Mouse (Mus musculus) kidney, embryonic 14.5 days (tissue): ENCODE measurements around the gene Proz. TPM values are rescaled to one million over a fixed set of nuclear protein-coding genes. Genes with fewer than 3 reads are reported as not detected.
"Not testable (repeated sequence)": the region's sequence is repeated elsewhere in the genome, so short reads cannot be mapped to it uniquely, and the experiment has no call there.

Experiments
- ATAC-seq: fragments of 200-750 bp; cut with Nextera tagmentation; 2 replicates; pipeline ENCODE4 v1.8.0; 2017; ENCODE audit warnings: moderate number of reproducible peaks, mild to moderate bottlenecking, moderate TSS enrichment, moderate library complexity; ENCODE audit not compliant: low FRiP score, low TSS enrichment
- H3K27ac ChIP-seq: fragments of 300-500 bp; sonication (generic); 2 replicates; pipeline ENCODE4 v1.5.1; 2014; ENCODE audit warnings: low read depth, mild to moderate bottlenecking, low read length, moderate library complexity, mixed read lengths
- H3K27me3 ChIP-seq: fragments of 300-500 bp; sonication (generic); 2 replicates; pipeline ENCODE4 v1.6.1; 2014; ENCODE audit warnings: mild to moderate bottlenecking, low read length; ENCODE audit not compliant: control insufficient read depth, insufficient read depth
- H3K36me3 ChIP-seq: fragments of 300-500 bp; sonication (generic); 2 replicates; pipeline ENCODE4 v1.6.1; 2014; ENCODE audit warnings: low read length, mixed read lengths; ENCODE audit not compliant: control insufficient read depth, insufficient read depth
- H3K4me1 ChIP-seq: fragments of 300-500 bp; sonication (generic); 2 replicates; pipeline ENCODE4 v1.6.1; 2014; ENCODE audit warnings: low read length, mixed read lengths; ENCODE audit not compliant: control insufficient read depth, insufficient read depth
- H3K4me2 ChIP-seq: fragments of 300-500 bp; sonication (generic); replicated peaks from 2 replicates; pipeline ENCODE4 v1.6.1; 2014; ENCODE audit warnings: low read depth, mild to moderate bottlenecking, low read length
- H3K4me3 ChIP-seq: fragments of 300-500 bp; sonication (generic); 2 replicates; pipeline ENCODE4 v1.5.1; 2014; ENCODE audit warnings: mild to moderate bottlenecking, low read length
- H3K9ac ChIP-seq: fragments of 300-500 bp; sonication (generic); 2 replicates; pipeline ENCODE4 v1.6.1; 2014; ENCODE audit warnings: low read depth, mild to moderate bottlenecking, low read length, moderate library complexity
- H3K9me3 ChIP-seq: fragments of 300-500 bp; sonication (generic); 2 replicates; pipeline ENCODE4 v1.6.1; 2016; ENCODE audit warnings: low read length; ENCODE audit not compliant: control insufficient read depth
- WGBS: fragments of 180-500 bp; shearing (Covaris S2); extraction: QIAGEN DNeasy Blood & Tissue Kit; methylation state at CpG from one replicate; pipeline ENCODE4 v1.1.7; 2014; 5-methylcytosine and 5-hydroxymethylcytosine counted together
- polyA plus RNA-seq: library from polyadenylated mRNA; unstranded; fragments of >200 nt; fragmentation: Nextera tagmentation; extraction: Ambion mirVana; gene quantifications from 2 replicates; pipeline ENCODE4 v1.2.1, GENCODE M21; 2014

Gene Proz
- polyA plus RNA-seq, 1 experiment from 2014 or later: 0.43 TPM

- no peak overlapping the region for H3K9ac ChIP-seq
- no peaks in the 10 kb centered on the region for H3K36me3 ChIP-seq
- ATAC-seq: no peak
- no peaks in the 10 kb centered on the region for H3K9me3 ChIP-seq
- H3K4me1 ChIP-seq: peaks cover 5% of the 10 kb centered on the region; the same call in 1 of the 2 replicates
- no peak overlapping the region for H3K27ac ChIP-seq
- H3K4me3 ChIP-seq: no peak overlapping the region
- no peak overlapping the region for H3K4me2 ChIP-seq
- 71% methylated on average over 6 of the region's 6 CpGs for WGBS
- no peaks in the 10 kb centered on the region for H3K27me3 ChIP-seq
Measured at GRCm38 (mm10) chr8:13039054-13039453, 21.7 kb upstream of the Proz start.

GRCm38 (mm10) chr8:13041459-13041858 is 19.3 kb upstream of the Proz start:
- Histone ChIP-seq H3K9me3 (no peaks in the 10 kb centered on the region), H3K4me3 (no peak overlapping the region), H3K27me3 (no peaks in the 10 kb centered on the region), H3K4me2 (no peak overlapping the region), H3K9ac (no peak overlapping the region), H3K27ac (no peak overlapping the region), H3K36me3 (no peaks in the 10 kb centered on the region), H3K4me1 (peaks cover 5% of the 10 kb centered on the region; the same call in 1 of the 2 replicates)
- 87% methylated on average over 4 of the region's 4 CpGs for WGBS
- no peak for ATAC-seq

GRCm38 (mm10) chr8:13047652-13048051 is 13.1 kb upstream of the Proz start:
- Histone ChIP-seq H3K27me3 (no peaks in the 10 kb centered on the region), H3K27ac (no peak overlapping the region), H3K4me3 (no peak overlapping the region), H3K36me3 (no peaks in the 10 kb centered on the region), H3K4me1 (no peaks in the 10 kb centered on the region), H3K9me3 (no peaks in the 10 kb centered on the region), H3K9ac (no peak overlapping the region), H3K4me2 (no peak overlapping the region)
- WGBS: 63% methylated on average over 5 of the region's 5 CpGs
- no peak for ATAC-seq

GRCm38 (mm10) chr8:13050550-13050949 is 10.2 kb upstream of the Proz start:
- Histone ChIP-seq H3K4me3 (no peak overlapping the region), H3K9ac (no peak overlapping the region), H3K4me1 (no peaks in the 10 kb centered on the region), H3K27ac (no peak overlapping the region), H3K27me3 (no peaks in the 10 kb centered on the region), H3K36me3 (no peaks in the 10 kb centered on the region), H3K9me3 (no peaks in the 10 kb centered on the region), H3K4me2 (no peak overlapping the region)
- no peak for ATAC-seq
- 82% methylated on average over 10 of the region's 10 CpGs for WGBS

GRCm38 (mm10) chr8:13057351-13057750 is 3.4 kb upstream of the Proz start:
- H3K4me3 ChIP-seq: no peak overlapping the region
- H3K27me3 ChIP-seq: no peaks in the 10 kb centered on the region
- H3K36me3 ChIP-seq: no peaks in the 10 kb centered on the region
- no peaks in the 10 kb centered on the region for H3K9me3 ChIP-seq
- H3K27ac ChIP-seq: no peak overlapping the region
- no peak for ATAC-seq
- H3K9ac ChIP-seq: no peak overlapping the region
- H3K4me2 ChIP-seq: no peak overlapping the region
- 74% methylated on average over 4 of the region's 4 CpGs for WGBS
- H3K4me1 ChIP-seq: no peaks in the 10 kb centered on the region

GRCm38 (mm10) chr8:13063112-13063511 is 2.4 kb downstream of the Proz start:
- no peaks in the 10 kb centered on the region for H3K4me1 ChIP-seq
- no peaks in the 10 kb centered on the region for H3K9me3 ChIP-seq
- H3K4me3 ChIP-seq: no peak overlapping the region
- no peak overlapping the region for H3K9ac ChIP-seq
- no peak overlapping the region for H3K4me2 ChIP-seq
- ATAC-seq: no peak
- H3K36me3 ChIP-seq: no peaks in the 10 kb centered on the region
- WGBS: 71% methylated on average over 16 of the region's 16 CpGs
- H3K27ac ChIP-seq: no peak overlapping the region
- no peaks in the 10 kb centered on the region for H3K27me3 ChIP-seq

GRCm38 (mm10) chr8:13073255-13073654 is 12.5 kb downstream of the Proz start:
- 89% methylated on average over 11 of the region's 11 CpGs for WGBS
- H3K4me2 ChIP-seq: no peak overlapping the region
- no peaks in the 10 kb centered on the region for H3K4me1 ChIP-seq
- H3K27ac ChIP-seq: no peak overlapping the region
- H3K27me3 ChIP-seq: no peaks in the 10 kb centered on the region
- H3K9ac ChIP-seq: no peak overlapping the region
- H3K9me3 ChIP-seq: no peaks in the 10 kb centered on the region
- H3K4me3 ChIP-seq: no peak overlapping the region
- peaks cover 42% of the 10 kb centered on the region for H3K36me3 ChIP-seq
- no peak for ATAC-seq

GRCm38 (mm10) chr8:13075044-13075443 is 14.3 kb downstream of the Proz start:
- Histone ChIP-seq H3K9ac (no peak overlapping the region), H3K36me3 (peaks cover 60% of the 10 kb centered on the region), H3K9me3 (no peaks in the 10 kb centered on the region), H3K4me3 (no peak overlapping the region), H3K4me2 (no peak overlapping the region), H3K27ac (no peak overlapping the region), H3K4me1 (no peaks in the 10 kb centered on the region), H3K27me3 (no peaks in the 10 kb centered on the region)
- WGBS: 90% methylated on average over 8 of the region's 8 CpGs
- no peak for ATAC-seq

GRCm38 (mm10) chr8:13075579-13075978 is 14.9 kb downstream of the Proz start:
- not testable (repeated sequence) for H3K27ac ChIP-seq, ATAC-seq, H3K4me1 ChIP-seq, H3K4me2 ChIP-seq, H3K9me3 ChIP-seq, H3K9ac ChIP-seq, H3K27me3 ChIP-seq, H3K4me3 ChIP-seq
- WGBS: 97% methylated on average over 1 of the region's 1 CpGs
- peaks cover 65% of the 10 kb centered on the region for H3K36me3 ChIP-seq

- 89% methylated on average over 7 of the region's 7 CpGs for WGBS
- H3K36me3 ChIP-seq: peaks cover 84% of the 10 kb centered on the region
- H3K4me2 ChIP-seq: no peak overlapping the region
Measured at GRCm38 (mm10) chr8:13077542-13077941, 16.8 kb downstream of the Proz start.

More at GRCm38 (mm10) chr8:13077542-13077941, 16.8 kb downstream of the Proz start:
- H3K9me3 ChIP-seq: no peaks in the 10 kb centered on the region
- no peak overlapping the region for H3K9ac ChIP-seq
- H3K4me1 ChIP-seq: no peaks in the 10 kb centered on the region
- H3K4me3 ChIP-seq: no peak overlapping the region
- no peak overlapping the region for H3K27ac ChIP-seq
- ATAC-seq: no peak
- H3K27me3 ChIP-seq: no peaks in the 10 kb centered on the region
